Mouse (Mus musculus): Measurements from ENCODE around the gene Nkx6-1.

Nkx6-1 gene

DNA sequence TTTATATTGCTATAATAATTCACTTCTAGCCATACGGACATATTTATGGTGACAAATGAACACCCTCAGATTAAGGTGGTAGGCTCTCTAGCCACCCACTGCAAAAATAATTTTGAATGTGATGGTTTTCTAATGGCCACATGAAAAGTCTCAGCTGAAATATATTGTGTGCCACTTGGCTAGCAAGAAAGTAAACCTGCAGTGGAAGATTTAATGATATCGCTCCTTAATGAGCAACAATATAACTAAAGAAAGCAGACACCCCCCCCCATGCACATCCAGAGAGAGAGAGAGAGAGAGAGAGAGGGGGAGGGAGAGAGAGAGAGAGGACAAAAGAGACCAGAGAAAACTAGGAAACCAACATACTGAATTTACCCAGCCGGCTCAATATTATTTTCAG, 4.1 kb downstream of the Nkx6-1 start:
- in situ Hi-C loops (cut with MboI; ENCODE audit: unreplicated experiment in 2 of 2), result no loop called here

DNA sequence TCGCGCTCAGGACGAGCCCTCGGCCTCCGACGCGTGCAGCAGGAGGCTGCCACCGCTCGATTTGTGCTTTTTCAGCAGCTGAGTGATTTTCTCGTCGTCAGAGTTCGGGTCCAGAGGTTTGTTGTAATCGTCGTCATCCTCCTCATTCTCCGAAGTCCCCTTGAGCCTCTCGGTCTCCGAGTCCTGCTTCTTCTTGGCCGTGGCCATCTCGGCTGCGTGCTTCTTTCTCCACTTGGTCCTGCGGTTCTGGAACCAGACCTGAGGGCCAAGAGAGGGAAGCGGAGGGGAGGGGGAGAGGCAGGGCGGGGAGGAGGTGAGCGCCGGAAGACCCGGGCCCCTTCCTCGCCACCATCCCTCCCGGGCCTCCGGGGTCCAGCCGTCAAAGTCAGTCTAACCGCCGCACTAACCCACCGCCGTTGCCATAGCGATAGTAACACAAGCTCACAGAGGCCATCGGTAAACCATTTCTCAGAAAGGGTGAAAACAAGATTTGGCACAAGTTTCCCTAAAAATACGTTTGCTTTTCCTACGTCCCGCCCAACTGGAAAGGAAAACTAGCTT, 5.3 kb downstream of the Nkx6-1 start:
- in situ Hi-C loops (cut with MboI; ENCODE audit: unreplicated experiment in 2 of 2), result no loop called here

DNA sequence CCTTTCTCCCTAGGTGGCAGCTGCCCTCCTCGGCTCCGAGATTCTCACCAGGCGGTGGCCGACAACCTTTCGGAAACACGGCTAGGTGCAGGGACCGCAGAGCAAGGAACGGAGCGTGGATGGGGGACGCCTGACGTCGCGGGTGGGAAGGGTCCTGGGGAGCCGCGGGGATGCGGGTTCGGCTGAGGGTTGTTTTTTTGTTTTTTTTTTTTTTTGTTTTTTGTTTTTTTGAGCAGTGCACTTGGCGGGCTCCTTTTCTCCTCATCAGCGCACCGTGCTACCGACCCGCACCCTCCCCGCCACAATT, 5.9 kb downstream of the Nkx6-1 start:
- in situ Hi-C loops (cut with MboI; ENCODE audit: unreplicated experiment in 2 of 2), result no loop called here

DNA sequence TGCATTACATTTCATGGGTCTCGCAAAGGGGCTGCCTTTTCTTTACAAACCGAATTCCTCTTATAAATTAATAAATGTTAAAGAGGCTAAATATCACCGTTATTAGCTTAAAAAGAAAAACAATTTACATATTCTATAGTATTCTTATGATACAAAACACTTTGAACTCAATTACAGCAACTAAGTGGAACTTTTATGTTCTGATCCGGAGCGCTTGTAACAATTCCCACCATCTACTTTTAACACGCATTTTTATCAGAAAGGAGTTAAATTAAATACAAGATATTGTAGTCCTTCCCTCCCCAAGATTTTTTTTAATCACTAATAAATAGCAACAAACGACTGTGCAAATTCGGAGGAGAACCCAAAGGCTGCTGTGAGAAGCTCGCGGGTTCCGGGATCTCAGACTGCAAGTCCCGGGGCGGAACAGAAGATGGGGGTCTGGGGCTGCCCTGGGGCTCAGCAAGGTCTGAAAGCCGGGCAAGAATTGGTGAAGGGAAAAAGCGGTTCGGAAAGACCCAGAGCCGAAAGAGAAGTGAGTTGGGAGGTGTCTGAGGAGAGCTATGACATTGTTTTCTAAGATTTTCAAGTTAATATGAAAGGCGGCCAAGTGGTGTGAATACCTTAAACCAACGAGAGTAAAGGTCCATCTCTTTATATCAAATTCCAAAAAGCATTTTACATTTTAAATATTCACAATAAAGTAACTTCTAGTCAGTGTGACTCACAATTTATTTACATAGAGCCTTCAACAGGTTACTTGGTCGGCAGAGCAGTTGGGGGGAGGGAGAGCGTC, 6.4 kb downstream of the Nkx6-1 start:
- in situ Hi-C loops (cut with MboI; ENCODE audit: unreplicated experiment in 2 of 2), result no loop called here

DNA sequence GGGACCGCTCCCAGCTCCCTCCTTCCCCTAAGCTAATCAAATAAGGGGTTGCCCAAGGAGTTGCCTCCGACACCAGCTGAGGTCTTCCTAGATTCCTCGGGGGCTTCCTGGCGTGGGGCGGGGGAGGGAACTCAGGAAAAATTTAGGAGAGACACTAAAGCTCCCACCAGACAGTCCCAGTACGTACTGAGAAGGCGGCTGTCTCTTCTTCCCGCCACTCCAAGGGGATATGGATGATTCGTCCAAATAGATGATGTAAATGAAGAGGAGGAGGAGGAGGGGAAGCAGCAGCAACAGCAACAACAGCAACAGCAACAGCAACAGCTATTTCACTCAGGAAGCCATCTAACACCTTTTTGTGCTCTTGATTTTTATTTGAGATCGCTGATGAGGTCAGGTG, 7.1 kb downstream of the Nkx6-1 start:
- in situ Hi-C loops (cut with MboI; ENCODE audit: unreplicated experiment in 2 of 2), result no loop called here

DNA sequence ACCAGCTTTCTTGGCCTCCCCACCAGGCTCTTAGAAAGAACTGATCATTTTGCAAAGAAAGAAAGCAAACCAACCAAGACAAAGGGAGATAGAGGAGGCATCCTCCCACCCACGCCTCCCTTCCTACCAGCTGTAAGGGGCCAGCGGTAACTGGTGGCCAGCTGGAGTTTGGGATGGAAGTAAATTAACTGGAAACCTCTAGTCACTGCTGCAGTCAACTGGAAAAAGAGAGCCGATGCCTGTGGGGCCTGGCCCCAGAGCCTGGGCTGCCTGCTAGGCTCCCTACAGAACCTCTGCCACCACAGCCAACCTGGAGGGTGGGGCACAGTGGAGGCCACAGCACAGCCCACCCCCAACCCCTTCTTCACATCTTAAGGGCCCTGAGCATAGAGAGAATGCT, 8.7 kb downstream of the Nkx6-1 start:
- in situ Hi-C loops (cut with MboI; ENCODE audit: unreplicated experiment in 2 of 2), result no loop called here

DNA sequence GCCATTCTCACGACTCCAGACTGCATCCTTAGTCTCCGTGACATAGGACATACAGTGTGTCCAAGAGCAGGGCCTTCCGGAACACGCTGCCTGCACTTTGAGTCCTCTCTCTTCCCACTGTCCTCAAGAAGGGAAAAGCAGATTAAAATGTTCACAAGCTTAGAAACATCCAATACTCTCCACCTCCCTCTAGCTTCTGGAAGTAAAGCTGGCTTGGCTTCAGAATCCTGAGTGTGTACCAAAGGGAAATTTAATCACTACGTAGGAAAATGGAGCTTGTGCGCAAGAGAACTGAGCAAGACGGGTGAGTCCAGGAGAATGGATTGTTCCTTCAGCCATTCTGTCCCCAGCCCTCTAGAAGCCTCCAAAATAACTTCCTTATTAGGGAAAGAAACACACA, 9.4 kb downstream of the Nkx6-1 start:
- in situ Hi-C loops (cut with MboI; ENCODE audit: unreplicated experiment in 2 of 2), result no loop called here

DNA sequence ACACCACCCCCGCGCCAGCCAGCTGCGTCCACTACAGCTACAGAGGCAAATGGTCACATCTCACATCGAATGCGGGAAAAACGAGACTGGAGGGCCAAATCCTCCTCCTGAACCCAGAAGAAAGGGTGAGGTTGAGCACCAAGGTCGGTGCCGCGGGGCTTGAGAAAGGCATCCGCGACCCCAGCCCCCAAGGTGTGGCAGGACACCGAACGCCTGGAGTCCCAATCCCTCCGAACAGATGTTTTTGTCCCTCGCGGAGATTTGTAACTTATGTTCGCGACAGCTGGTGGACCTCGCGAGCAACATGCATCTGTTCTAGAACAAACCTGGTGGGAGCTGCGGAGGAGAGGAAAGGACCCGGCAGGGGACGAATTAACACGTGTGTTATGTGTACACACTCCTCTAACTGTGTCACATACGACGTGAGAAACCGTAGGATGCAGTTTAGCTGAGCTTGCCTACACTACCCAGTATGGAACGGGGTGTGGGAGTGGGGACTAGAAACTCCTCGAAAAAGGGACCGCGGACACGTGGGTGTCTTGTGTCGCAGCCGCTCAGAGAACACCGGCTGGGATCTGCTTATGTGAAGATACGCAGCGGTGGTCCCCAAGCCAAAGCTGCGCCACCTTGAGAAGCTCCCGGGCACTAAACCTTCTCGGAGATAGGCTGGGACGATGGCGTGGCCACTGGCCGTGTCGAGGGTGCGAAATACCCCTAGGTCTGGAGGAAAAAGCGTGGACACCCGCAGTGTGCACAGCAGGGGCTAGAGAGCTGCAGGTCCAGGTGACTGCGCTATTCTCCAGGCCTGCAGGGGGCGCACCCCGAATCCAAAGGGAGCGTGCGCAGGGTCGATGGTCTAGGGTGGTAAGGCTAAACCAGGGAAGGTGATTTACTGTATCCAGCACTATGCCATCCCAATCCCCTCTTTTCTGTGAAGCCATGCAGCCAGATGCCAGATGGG, 16.8 kb downstream of the Nkx6-1 start:
- in situ Hi-C loops (cut with MboI; ENCODE audit: unreplicated experiment in 2 of 2), result no loop called here

DNA sequence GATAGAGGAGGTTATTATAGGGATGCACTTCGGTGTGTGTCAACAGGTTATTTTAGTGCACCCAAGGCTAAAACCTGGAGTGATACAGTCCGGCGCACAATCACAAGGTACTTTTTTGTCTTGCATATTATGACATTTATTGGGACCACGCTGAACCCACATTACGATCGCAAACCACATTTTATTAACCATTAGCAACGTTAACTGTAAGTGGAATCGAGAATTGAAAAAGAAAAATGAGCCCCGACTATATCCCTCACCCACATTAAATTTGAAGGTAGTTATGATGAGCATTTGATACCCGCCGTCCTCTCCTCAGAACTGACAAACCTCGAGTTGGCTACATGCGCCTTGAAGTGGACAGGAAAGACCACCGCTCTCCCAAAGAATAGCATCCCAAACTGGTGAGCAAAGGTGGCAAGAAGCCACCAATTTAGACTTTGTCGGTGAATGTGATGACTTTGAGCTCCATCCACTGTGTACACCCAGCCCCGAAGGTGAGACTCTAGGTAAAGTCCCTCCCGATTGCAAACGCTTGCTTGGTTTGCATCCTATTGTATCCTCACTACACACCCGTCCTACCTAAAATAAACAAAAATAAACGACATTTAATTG, 17.7 kb downstream of the Nkx6-1 start:
- in situ Hi-C loops (cut with MboI; ENCODE audit: unreplicated experiment in 2 of 2), result no loop called here

DNA sequence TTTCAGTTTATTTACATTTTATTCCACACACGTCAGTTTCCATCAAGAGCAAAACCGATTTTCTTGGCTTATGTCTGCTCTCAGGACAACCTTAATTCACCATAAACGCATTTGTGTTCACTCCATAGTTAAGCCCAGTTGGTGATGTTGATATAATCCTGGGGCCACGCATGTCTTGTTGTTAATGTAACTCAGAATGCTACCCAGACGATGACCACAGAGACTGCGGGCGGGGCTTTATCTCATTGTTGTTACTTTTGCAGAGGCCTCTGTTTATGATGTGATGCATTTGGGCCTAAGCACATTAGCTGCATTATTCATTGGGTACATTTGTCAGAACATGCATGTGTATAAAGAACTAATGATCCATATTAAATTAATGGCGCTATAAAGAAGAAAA, 19.7 kb downstream of the Nkx6-1 start:
- in situ Hi-C loops (cut with MboI; ENCODE audit: unreplicated experiment in 2 of 2), result no loop called here

DNA sequence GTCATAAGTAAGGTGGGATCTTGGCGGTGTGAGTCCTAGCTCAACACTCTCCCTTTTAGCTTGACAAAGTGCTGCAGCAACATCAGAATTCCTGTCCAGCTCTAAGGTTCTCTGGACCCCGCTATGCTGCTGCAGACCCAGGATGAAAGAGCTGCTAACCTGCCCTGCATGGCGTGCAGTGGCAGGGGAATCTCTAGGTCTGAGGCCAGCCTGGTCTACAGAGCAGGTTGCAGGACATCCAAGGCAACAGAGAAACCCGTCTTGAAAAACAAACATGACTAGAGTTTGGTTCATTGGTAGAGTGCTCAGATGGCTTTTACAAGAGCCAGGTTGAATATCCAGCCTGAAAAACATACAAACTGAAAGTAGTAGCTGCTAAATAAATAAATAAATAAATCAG, 26.7 kb downstream of the Nkx6-1 start:
- in situ Hi-C loops (cut with MboI; ENCODE audit: unreplicated experiment in 2 of 2), result no loop called here
